Mouse (Mus musculus) R1 (cell line): ENCODE measurements at regions not wholly inside any gene's neighbourhood (a gene's known extent, or its start where the extent isn't known, plus 50 kb on each side); places are given as distances from the start of the nearest gene placed in this dataset.

Source experiments
- DNase-seq: peaks from one replicate; pipeline ENCODE4 v3.0.0-alpha.2; 2018; ENCODE audit warnings: low read depth, low spot score

GRCm38 (mm10) chrX:103250961-103251360, 64.5 kb upstream of the Nap1l2 start:
- peak; percentile 64 for DNase-seq

GRCm38 (mm10) chrX:103251478-103251877, 65.0 kb upstream of the Nap1l2 start:
- DNase-seq = peak; percentile 73

- DNase-seq = peak; percentile 85
Measured at GRCm38 (mm10) chrX:103252056-103252850, 65.8 kb upstream of the Nap1l2 start.

GRCm38 (mm10) chrX:103252881-103253280, 66.4 kb upstream of the Nap1l2 start:
- peak; percentile 70 for DNase-seq

GRCm38 (mm10) chrX:103254867-103255266, 66.3 kb upstream of the Cdx4 start:
- DNase-seq = no peak

GRCm38 (mm10) chrX:103259882-103260281, 61.3 kb upstream of the Cdx4 start:
- DNase-seq = peak; percentile 66
